Mouse (Mus musculus) MEL (cell line): ENCODE measurements around the gene Nemf. TPM values are rescaled to one million over a fixed set of nuclear protein-coding genes. Genes with fewer than 3 reads are reported as not detected.

Experiments
- DNase-seq: peaks from one replicate; pipeline ENCODE4 v3.0.0; 2011; ENCODE audit warnings: low read depth, low spot score
- H3K27ac ChIP-seq: 2 replicates; pipeline ENCODE4 v1.5.1; 2012; ENCODE audit warnings: low read depth, mild to moderate bottlenecking, control low read depth, low read length, moderate library complexity; ENCODE audit not compliant: control insufficient read depth
- H3K27me3 ChIP-seq, 2 experiments: fragments of 150-350 bp in 1 of 2; sonication (generic) in 1 of 2; 2 replicates each; pipeline ENCODE4 v1.6.1; 2012; ENCODE audit warnings: low read length in 2 of 2, mild to moderate bottlenecking in 2 of 2, improper control_type of control experiment in 1 of 2, moderate library complexity in 1 of 2; ENCODE audit not compliant: insufficient read depth in 2 of 2, control insufficient read depth in 1 of 2
- H3K36me3 ChIP-seq, 2 experiments: 2 replicates each; pipeline ENCODE4 v1.6.1; 2012 to 2014; ENCODE audit warnings: low read length in 2 of 2, improper control_type of control experiment in 1 of 2, inconsistent platforms in 1 of 2, mild to moderate bottlenecking in 1 of 2; ENCODE audit not compliant: insufficient read depth in 2 of 2, control insufficient read depth in 1 of 2
- H3K4me1 ChIP-seq, 2 experiments: fragments of 150-350 bp in 1 of 2; sonication (generic) in 1 of 2; 2 replicates each; pipeline ENCODE4 v1.6.1; 2012; ENCODE audit warnings: low read length in 2 of 2, improper control_type of control experiment in 1 of 2, mild to moderate bottlenecking in 1 of 2; ENCODE audit not compliant: insufficient read depth in 2 of 2, control insufficient read depth in 1 of 2
- H3K4me3 ChIP-seq, 2 experiments: fragments of 150-350 bp in 1 of 2; sonication (generic) in 1 of 2; 2 replicates each; pipeline ENCODE4 v1.5.1; 2012; ENCODE audit warnings: low read depth in 2 of 2, low read length in 2 of 2, mild to moderate bottlenecking in 2 of 2, moderate library complexity in 2 of 2, control low read depth in 1 of 2, improper control_type of control experiment in 1 of 2; ENCODE audit not compliant: control insufficient read depth in 1 of 2, insufficient read depth in 1 of 2
- H3K79me2 ChIP-seq: 2 replicates; pipeline ENCODE4 v1.6.1; 2012; ENCODE audit warnings: mild to moderate bottlenecking, low read length, moderate library complexity; ENCODE audit not compliant: control insufficient read depth, poor library complexity, insufficient read depth
- H3K9ac ChIP-seq: 2 replicates; pipeline ENCODE4 v1.6.1; 2012; ENCODE audit warnings: low read depth, mild to moderate bottlenecking, control low read depth, low read length, moderate library complexity; ENCODE audit not compliant: control insufficient read depth, poor library complexity, severe bottlenecking
- H3K9me3 ChIP-seq: fragments of 150-350 bp; sonication (generic); replicated peaks from 2 replicates; pipeline ENCODE4 v1.6.1; 2012; ENCODE audit warnings: mild to moderate bottlenecking, low read length, improper control_type of control experiment, moderate library complexity; ENCODE audit not compliant: insufficient read depth
- BHLHE40 ChIP-seq: IDR thresholded peaks from 2 replicates; pipeline ENCODE4 v1.6.1; 2012; ENCODE audit warnings: low read depth, mild to moderate bottlenecking, inconsistent platforms, low read length, improper control_type of control experiment, borderline replicate concordance
- CHD2 ChIP-seq: IDR thresholded peaks from 2 replicates; pipeline ENCODE4 v1.6.1; 2011; ENCODE audit warnings: low read length, improper control_type of control experiment
- E2F4 ChIP-seq: IDR thresholded peaks from 2 replicates; pipeline ENCODE4 v1.6.1; 2011; ENCODE audit warnings: low read depth, low read length, improper control_type of control experiment, borderline replicate concordance
- ELF1 ChIP-seq: IDR thresholded peaks from 2 replicates; pipeline ENCODE4 v1.6.1; 2014; ENCODE audit warnings: low read depth, mild to moderate bottlenecking, inconsistent platforms, low read length, improper control_type of control experiment, moderate library complexity
- EP300 ChIP-seq, 2 experiments: IDR thresholded peaks; 2 replicates each; pipeline ENCODE4 v1.6.1; 2011; ENCODE audit warnings: improper control_type of control experiment in 2 of 2, low read length in 2 of 2, low read depth in 1 of 2, mild to moderate bottlenecking in 1 of 2
- JUND ChIP-seq: IDR thresholded peaks from 2 replicates; pipeline ENCODE4 v1.6.1; 2011; ENCODE audit warnings: low read depth, mild to moderate bottlenecking, improper control_type of control experiment, low read length
- KAT2A ChIP-seq: conservative IDR thresholded peaks from 2 replicates; pipeline ENCODE4 v1.6.1; 2012; ENCODE audit warnings: low read depth, low read length, improper control_type of control experiment, inconsistent platforms
- MAFK ChIP-seq: IDR thresholded peaks from 2 replicates; pipeline ENCODE4 v1.6.1; 2011; ENCODE audit warnings: low read depth, mild to moderate bottlenecking, low read length, improper control_type of control experiment, borderline replicate concordance
- MAX ChIP-seq: IDR thresholded peaks from 2 replicates; pipeline ENCODE4 v1.6.1; 2011; ENCODE audit warnings: low read length, improper control_type of control experiment
- MAZ ChIP-seq: IDR thresholded peaks from 2 replicates; pipeline ENCODE4 v1.6.1; 2012; ENCODE audit warnings: low read depth, mild to moderate bottlenecking, inconsistent platforms, low read length, improper control_type of control experiment
- MEF2A ChIP-seq: IDR thresholded peaks from 2 replicates; pipeline ENCODE4 v1.6.1; 2014; ENCODE audit warnings: low read depth, mild to moderate bottlenecking, inconsistent platforms, low read length, improper control_type of control experiment; ENCODE audit not compliant: poor library complexity, insufficient replicate concordance, severe bottlenecking; ENCODE audit errors: extremely low read depth
- MXI1 ChIP-seq: IDR thresholded peaks from 2 replicates; pipeline ENCODE4 v1.6.1; 2011; ENCODE audit warnings: mild to moderate bottlenecking, low read depth, low read length, improper control_type of control experiment
- NELFE ChIP-seq: IDR thresholded peaks from 2 replicates; pipeline ENCODE4 v1.6.1; 2011; ENCODE audit warnings: low read depth, low read length, improper control_type of control experiment
- NRF1 ChIP-seq: IDR thresholded peaks from 2 replicates; pipeline ENCODE4 v1.6.1; 2014; ENCODE audit warnings: low read depth, mild to moderate bottlenecking, inconsistent platforms, low read length, improper control_type of control experiment, moderate library complexity; ENCODE audit not compliant: poor library complexity, insufficient read depth, severe bottlenecking
- POLR2A ChIP-seq, 2 experiments: IDR thresholded peaks; 2 replicates each; pipeline ENCODE4 v1.6.1; 2011 to 2012; ENCODE audit warnings: low read length in 2 of 2, mild to moderate bottlenecking in 2 of 2, control low read depth in 1 of 2, improper control_type of control experiment in 1 of 2, low read depth in 1 of 2, moderate library complexity in 1 of 2; ENCODE audit not compliant: control insufficient read depth in 1 of 2, insufficient read depth in 1 of 2, poor library complexity in 1 of 2
- POLR2AphosphoS2 ChIP-seq: IDR thresholded peaks from 2 replicates; pipeline ENCODE4 v1.6.1; 2011; ENCODE audit warnings: low read length, improper control_type of control experiment
- RAD21 ChIP-seq: IDR thresholded peaks from 2 replicates; pipeline ENCODE4 v1.6.1; 2011; ENCODE audit warnings: mild to moderate bottlenecking, low read depth, low read length, improper control_type of control experiment
- RCOR1 ChIP-seq: IDR thresholded peaks from 2 replicates; pipeline ENCODE4 v1.6.1; 2012; ENCODE audit warnings: low read depth, mild to moderate bottlenecking, inconsistent platforms, low read length, improper control_type of control experiment
- SIN3A ChIP-seq: IDR thresholded peaks from 2 replicates; pipeline ENCODE4 v1.6.1; 2012; ENCODE audit warnings: low read length, improper control_type of control experiment, inconsistent platforms
- SMC3 ChIP-seq: IDR thresholded peaks from 2 replicates; pipeline ENCODE4 v1.6.1; 2011; ENCODE audit warnings: low read depth, low read length, improper control_type of control experiment
- TAL1 ChIP-seq: IDR thresholded peaks from 2 replicates; pipeline ENCODE4 v1.6.1; 2012; ENCODE audit warnings: mild to moderate bottlenecking, inconsistent platforms, low read length, moderate library complexity, mixed read lengths
- TCF12 ChIP-seq: IDR thresholded peaks from 2 replicates; pipeline ENCODE4 v1.6.1; 2014; ENCODE audit warnings: low read depth, mild to moderate bottlenecking, inconsistent platforms, low read length, improper control_type of control experiment, moderate library complexity
- USF1 ChIP-seq: IDR thresholded peaks from 2 replicates; pipeline ENCODE4 v1.6.1; 2014; ENCODE audit warnings: low read depth, mild to moderate bottlenecking, inconsistent platforms, low read length, improper control_type of control experiment, moderate library complexity
- ZC3H11A ChIP-seq: IDR thresholded peaks from 2 replicates; pipeline ENCODE4 v1.6.1; 2012; ENCODE audit warnings: low read depth, mild to moderate bottlenecking, inconsistent platforms, low read length, improper control_type of control experiment
- ZKSCAN1 ChIP-seq: IDR thresholded peaks from 2 replicates; pipeline ENCODE4 v1.6.1; 2012; ENCODE audit warnings: low read depth, mild to moderate bottlenecking, inconsistent platforms, low read length, improper control_type of control experiment, moderate library complexity
- ZNF384 ChIP-seq: IDR thresholded peaks from 2 replicates; pipeline ENCODE4 v1.6.1; 2012; ENCODE audit warnings: low read depth, mild to moderate bottlenecking, inconsistent platforms, low read length, improper control_type of control experiment
- polyA plus RNA-seq, 2 experiments: library from polyadenylated mRNA; stranded (reverse) in 1 of 2; unstranded in 1 of 2; fragments of >175 nt in 1 of 2; fragments of >200 nt in 1 of 2; gene quantifications; 2 replicates each; pipeline versions ENCODE4 v1.2.1 to v1.2.4; 2012; ENCODE audit warnings: low replicate concordance in 2 of 2, low read depth in 1 of 2; ENCODE audit not compliant: insufficient read length in 2 of 2, insufficient read depth in 1 of 2, missing spikeins in 1 of 2
- total RNA-seq: library from RNA; depleted of rRNA; stranded (reverse); fragments of 300-350 nt; gene quantifications from 2 replicates; pipeline ENCODE4 v1.2.3, GENCODE M21; 2012

Nemf gene
- total and polyA plus RNA-seq, 3 experiments, result 30.2 to 33.4 TPM; not detected in 1

DNA sequence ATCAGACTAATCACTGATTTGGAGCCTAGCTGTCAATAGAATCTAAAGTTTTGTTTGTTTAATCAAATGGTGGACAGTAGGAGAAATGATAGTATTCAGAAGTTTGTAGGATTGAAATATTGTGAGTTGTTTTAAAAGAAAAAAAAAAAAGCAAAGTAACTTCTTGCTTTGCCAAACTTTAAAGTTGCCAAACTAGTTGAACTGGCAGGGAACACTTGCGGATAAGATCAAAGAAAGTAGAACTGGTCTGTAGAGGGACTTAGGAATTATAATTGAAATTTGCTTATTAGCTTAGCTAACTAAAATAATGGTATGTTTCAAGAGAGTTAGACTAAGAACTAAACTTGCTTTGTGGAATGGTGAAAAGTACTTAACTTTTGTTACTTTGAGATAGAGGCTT lies 20.2 kb upstream of the Nemf start:
- Histone ChIP-seq H3K4me3 (no peak overlapping the region), H3K36me3 (peaks cover 4 to 25% of the 10 kb centered on the region in 2 experiments; a peak in 3 of 4 replicates), H3K9me3 (no peaks in the 10 kb centered on the region), H3K27ac (no peak overlapping the region), H3K9ac (no peak overlapping the region), H3K79me2 (peaks cover 36% of the 10 kb centered on the region), H3K27me3 (no peaks in the 10 kb centered on the region), H3K4me1 (peaks cover 2 to 10% of the 10 kb centered on the region in 2 experiments)
- DNase-seq, result no peak
- TF ChIP-seq MEF2A, result no peak
- no peak for TF ChIP-seq BHLHE40
- TF ChIP-seq MXI1, result no peak
- no peak for TF ChIP-seq EP300 (IDR thresholded peaks at IDR 0.05; ENCODE audit: low read depth in 1 of 2, low read length in 2 of 2)
- no peak for TF ChIP-seq NRF1
- no peak for TF ChIP-seq USF1
- TF ChIP-seq ELF1, result no peak
- TF ChIP-seq NELFE, result no peak
- no peak for TF ChIP-seq KAT2A
- no peak for TF ChIP-seq MAX
- no peak for TF ChIP-seq RAD21
- no peak for TF ChIP-seq ZNF384
- TF ChIP-seq MAZ, result no peak
- no peak for TF ChIP-seq SIN3A
- TF ChIP-seq TAL1, result no peak
- TF ChIP-seq E2F4, result no peak
- no peak for TF ChIP-seq ZC3H11A
- no peak for TF ChIP-seq TCF12
- no peak for TF ChIP-seq ZKSCAN1

DNA sequence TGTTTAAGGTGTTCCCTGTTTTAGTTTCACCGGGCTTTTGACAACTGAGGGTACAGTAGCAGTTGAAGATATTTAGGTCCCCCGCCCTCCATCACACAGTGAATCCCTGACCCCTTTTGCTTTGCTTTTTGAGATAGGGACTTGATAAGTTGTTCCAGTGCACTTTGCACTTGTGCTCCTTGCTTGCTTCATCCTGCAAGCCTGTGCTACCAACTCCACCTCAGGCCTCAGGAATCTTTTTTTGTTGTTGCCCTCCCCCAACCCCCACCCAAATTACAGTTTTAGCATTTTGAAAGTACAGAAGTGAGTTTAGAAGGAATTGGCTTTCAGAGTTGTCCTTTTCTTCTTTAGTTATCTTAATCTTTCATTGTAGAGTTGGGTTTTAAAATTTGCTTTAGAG lies 19.2 kb upstream of the Nemf start:
- Histone ChIP-seq H3K4me1 (peaks cover 2 to 7% of the 10 kb centered on the region in 2 experiments), H3K27ac (no peak overlapping the region), H3K4me3 (no peak overlapping the region; a peak in 1 of 4 replicates), H3K9me3 (no peaks in the 10 kb centered on the region), H3K27me3 (no peaks in the 10 kb centered on the region), H3K9ac (no peak overlapping the region; the same call in 1 of the 2 replicates), H3K79me2 (peaks cover 40% of the 10 kb centered on the region), H3K36me3 (peaks cover 4 to 22% of the 10 kb centered on the region in 2 experiments; a peak in 3 of 4 replicates)
- TF ChIP-seq SIN3A (no peak), KAT2A (no peak), CHD2 (no peak), SMC3 (no peak), TAL1 (no peak), EP300 (IDR thresholded peaks at IDR 0.05; ENCODE audit: low read depth in 1 of 2, low read length in 2 of 2) (no peak), MAFK (no peak), ZC3H11A (no peak), ZNF384 (no peak), JUND (no peak), RCOR1 (no peak), POLR2A (IDR thresholded peaks at IDR 0.05; ENCODE audit: control insufficient read depth in 1 of 2, insufficient read depth in 1 of 2, low read depth in 1 of 2, low read length in 2 of 2, poor library complexity in 1 of 2) (no peak), POLR2AphosphoS2 (no peak), E2F4 (no peak), BHLHE40 (no peak)
- DNase-seq, result no peak
